Mouse (Mus musculus): ENCODE results near the gene Tax1bp3. TPM values are rescaled to one million over a fixed set of nuclear protein-coding genes. Genes with fewer than 3 reads are reported as not detected.
A peak's percentile ranks its signal among the peaks of the same experiment; 100 is the strongest.

Tax1bp3 gene
- total RNA-seq, 2 experiments from 2014 or later: 18.9 to 21.7 TPM

DNA sequence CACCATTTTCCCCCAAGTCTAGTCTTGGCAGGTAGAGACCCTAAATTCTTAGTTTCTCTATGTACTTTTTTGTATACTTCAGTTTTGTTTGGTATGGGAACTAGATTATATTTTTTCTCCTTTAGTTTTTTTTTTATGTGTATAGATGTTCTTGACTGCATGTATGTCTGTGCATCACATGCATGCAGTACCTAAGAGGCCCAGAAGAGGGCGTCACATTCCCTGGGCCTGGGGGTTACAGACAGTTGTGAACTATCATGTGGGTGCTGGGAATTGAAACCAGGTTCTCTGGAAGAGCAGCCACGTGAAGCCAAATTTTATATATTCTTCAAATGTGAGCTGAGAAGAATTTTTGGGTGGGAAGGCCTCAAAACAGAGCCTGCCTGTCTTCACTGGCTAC lies 42.8 kb downstream of the Tax1bp3 start:
- intact Hi-C loops (cut with DNase I; ENCODE audit: low total_unique reads): no loop called here
- DNase-seq: no peak

DNA sequence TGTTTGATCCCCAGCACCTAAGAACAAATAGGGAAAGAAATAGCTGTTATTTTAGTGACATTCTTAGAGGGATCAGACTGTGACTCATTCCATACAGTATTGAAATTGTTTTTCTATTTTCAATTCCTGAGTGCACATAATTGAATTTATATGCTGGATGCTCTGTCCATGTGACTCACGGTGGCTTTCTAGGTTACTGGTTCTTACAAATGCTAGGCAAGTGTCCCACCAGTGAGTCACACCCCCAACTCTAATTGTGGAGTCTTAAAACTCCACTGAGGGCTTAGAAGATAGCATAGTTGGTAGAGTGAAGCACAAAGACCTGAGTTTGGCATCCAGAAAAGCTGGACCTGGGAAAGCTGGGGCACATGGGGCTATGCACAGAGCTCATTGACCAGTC lies 43.8 kb downstream of the Tax1bp3 start:
- intact Hi-C loops (cut with DNase I; ENCODE audit: low total_unique reads): no loop called here
- no peak for DNase-seq

DNA sequence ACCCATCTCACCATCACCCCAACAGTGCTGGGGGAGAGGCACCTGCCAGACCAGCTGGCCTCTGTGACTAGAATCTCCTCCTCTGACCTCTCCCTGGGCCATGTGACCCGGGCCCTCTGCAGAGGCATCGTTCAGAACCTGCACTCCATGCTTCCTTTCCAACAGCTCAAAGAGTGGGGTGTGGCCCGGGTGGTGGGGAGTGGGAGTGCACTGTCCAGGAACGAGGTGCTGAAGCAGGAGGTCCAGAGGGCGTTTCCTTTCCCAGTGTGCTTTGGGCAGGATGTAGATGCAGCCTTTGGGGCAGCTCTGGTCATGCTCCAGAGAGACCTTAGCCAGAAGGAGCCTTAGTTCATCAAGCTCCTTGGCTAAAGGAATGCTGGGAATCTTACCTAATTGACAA lies 46.0 kb downstream of the Tax1bp3 start:
- no peak for DNase-seq
- intact Hi-C loops (cut with DNase I; ENCODE audit: low total_unique reads): no loop called here

DNA sequence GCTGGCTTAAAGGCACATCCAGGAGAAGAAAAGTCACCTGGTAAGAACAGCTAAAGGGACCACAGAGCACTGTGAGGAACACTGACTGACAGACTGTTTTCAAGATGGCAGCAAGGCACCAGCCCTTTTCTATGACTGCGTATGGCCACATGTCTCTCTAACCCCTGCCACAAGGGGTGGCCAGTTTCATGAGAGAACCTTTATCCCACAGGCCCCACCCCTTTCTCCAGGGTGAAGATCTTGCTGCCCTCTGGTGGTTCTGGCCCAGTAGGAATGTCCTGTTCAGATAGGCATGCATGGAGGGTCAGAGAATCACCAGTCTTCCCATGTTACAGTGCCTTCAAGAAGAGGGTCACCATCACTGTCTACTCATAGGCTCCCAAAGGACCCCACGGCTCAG lies 47.1 kb downstream of the Tax1bp3 start:
- DNase-seq: peak; percentile 37
- intact Hi-C loops (cut with DNase I; ENCODE audit: low total_unique reads): no loop called here

DNA sequence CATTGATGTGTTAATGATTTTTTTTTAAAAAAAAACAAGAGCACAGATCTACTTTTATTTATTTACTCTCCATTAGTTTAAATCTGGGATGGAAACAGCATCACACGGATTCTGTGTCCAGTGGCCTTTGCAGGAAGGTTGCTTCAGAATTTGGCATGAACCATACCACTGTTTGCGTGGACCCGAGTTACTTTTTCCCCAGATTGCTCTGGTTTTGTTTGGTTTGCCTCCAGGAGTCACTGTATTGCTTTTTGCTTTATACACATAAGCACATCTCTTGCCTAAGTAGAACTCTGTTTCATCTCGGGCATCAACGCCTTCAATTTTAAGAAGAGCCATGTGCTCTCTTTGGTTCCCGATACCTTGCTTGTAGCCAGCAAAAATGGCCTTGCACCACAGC lies 49.0 kb downstream of the Tax1bp3 start:
- intact Hi-C loops (cut with DNase I; ENCODE audit: low total_unique reads): no loop called here

DNA sequence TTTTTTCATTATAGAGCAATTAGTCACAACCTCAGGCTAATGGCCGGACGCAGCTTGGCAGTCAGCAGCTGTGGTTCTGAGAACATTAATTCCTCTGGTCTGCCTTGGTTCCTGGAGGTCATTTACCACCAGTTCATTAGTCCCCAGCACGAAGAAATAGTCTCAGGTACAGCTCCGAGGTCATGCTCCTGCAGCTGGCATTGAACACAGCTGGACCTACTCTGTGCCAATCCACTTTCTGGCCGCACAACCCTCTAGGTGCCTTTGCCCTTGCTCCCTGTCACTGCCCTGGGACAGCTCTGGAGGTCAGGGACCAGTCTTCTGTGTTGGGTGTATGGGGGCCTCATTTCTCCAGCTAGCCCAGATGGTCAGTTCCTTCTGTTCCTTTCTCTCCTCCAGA lies 52.0 kb downstream of the Tax1bp3 start:
- intact Hi-C loops (cut with DNase I; ENCODE audit: low total_unique reads): no loop called here
- DNase-seq: no peak

More for the DNA sequence above, 49.0 kb downstream of the Tax1bp3 start:
- DNase-seq: no peak

DNA sequence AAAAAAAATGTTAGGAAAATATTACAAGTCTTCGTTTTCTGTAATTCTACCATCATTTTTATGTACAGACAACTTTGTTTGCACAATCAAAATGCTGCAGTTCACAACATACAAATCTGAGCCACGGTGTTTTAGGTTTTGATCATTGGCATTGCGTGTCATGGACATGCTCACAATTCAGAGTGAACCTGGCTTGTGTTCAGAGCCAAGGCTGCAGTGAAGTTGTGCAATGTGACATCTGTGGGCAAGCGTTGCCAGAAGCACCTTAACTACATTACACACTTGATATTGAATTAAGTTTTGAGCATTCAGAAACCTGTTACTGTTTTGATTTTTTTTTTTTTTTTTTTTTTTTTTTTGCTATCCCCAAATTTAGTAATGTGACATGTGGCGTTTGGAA lies 53.2 kb downstream of the Tax1bp3 start:
- intact Hi-C loops (cut with DNase I; ENCODE audit: low total_unique reads): no loop called here
- no peak for DNase-seq

DNA sequence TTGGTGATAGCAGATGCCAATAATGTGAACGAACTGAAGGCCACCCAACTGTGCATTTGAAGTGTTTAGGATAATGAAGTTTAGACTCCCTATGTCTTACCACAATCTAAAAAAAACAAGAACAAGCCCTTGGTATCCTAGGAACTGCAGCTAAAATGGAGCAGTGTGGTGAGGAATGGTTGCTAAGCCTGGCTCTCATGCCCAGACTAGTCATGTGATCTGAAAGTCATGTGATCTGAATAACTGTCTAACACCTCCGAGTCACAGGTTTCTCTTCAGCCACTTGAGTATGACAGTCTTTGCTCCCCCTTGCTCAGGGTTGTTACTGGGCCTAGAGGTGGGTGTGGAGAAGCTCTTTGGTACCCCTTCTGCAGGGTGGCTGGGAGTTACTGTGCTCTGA lies 55.6 kb downstream of the Tax1bp3 start:
- intact Hi-C loops (cut with DNase I; ENCODE audit: low total_unique reads): no loop called here
- DNase-seq: no peak

Other genes with a start within 250 kb of the Tax1bp3 start
- gene Atp2a3, start 215.9 kb upstream of the Tax1bp3 start, total RNA-seq (2021): 10 to 100 TPM; 18.5 to 18.6 TPM
- 1 to 10 TPM in 1 of 2 experiments, under 1 TPM in 1; 0.38 to 1.1 TPM for gene P2rx1, start 178.0 kb upstream of the Tax1bp3 start, total RNA-seq (2021)
- 1 to 10 TPM; 1.1 to 1.8 TPM for gene Camkk1, start 158.1 kb upstream of the Tax1bp3 start, total RNA-seq (2021)
- gene Ncbp3, start 129.3 kb upstream of the Tax1bp3 start, total RNA-seq (2021): 1 to 10 TPM; 3.3 to 3.9 TPM
- under 1 TPM; 0.07 to 0.10 TPM for gene Itgae, start 86.5 kb upstream of the Tax1bp3 start, total RNA-seq (2021)
- under 1 TPM; 0.51 to 0.76 TPM for gene Haspin, start 38.8 kb upstream of the Tax1bp3 start, total RNA-seq (2021)
- gene P2rx5, start 16.7 kb upstream of the Tax1bp3 start, total RNA-seq (2021): 1 to 10 TPM; 6.9 to 7.5 TPM
- 10 to 100 TPM; 66.9 to 77.6 TPM for gene Emc6, start within 50 bp of the Tax1bp3 start, total RNA-seq (2021)
- gene Ctns, start 22.0 kb downstream of the Tax1bp3 start, total RNA-seq (2021): 1 to 10 TPM; 8.3 to 8.8 TPM
- 1 to 10 TPM; 1.3 to 1.7 TPM for gene Shpk, start 22.4 kb downstream of the Tax1bp3 start, total RNA-seq (2021)
- gene Trpv1, start 57.2 kb downstream of the Tax1bp3 start, total RNA-seq (2021): under 1 TPM; 0.11 to 0.16 TPM
- under 1 TPM; 0.04 to 0.06 TPM for gene Trpv3, start 90.3 kb downstream of the Tax1bp3 start, total RNA-seq (2021)
- gene Aspa, start 152.5 kb downstream of the Tax1bp3 start, total RNA-seq (2021): 1 to 10 TPM; 1.2 to 1.8 TPM
- gene Gm49340, start 152.7 kb downstream of the Tax1bp3 start, total RNA-seq (2021): not detected
- not detected for gene Spata22, start 152.7 kb downstream of the Tax1bp3 start, total RNA-seq (2021)
- gene Olfr20, start 173.7 kb downstream of the Tax1bp3 start, total RNA-seq (2021): not detected
- not detected for gene Olfr376, start 194.2 kb downstream of the Tax1bp3 start, total RNA-seq (2021)
- gene Olfr1, start 222.5 kb downstream of the Tax1bp3 start, total RNA-seq (2021): not detected

Measured in gastrocnemius, postnatal 14 days (tissue).